Mouse (Mus musculus): ENCODE measurements around the gene Xpc.

GRCm38 (mm10) chr6:91558565-91558964 lies 42.9 kb upstream of the Xpc start:
- no peak for TF ChIP-seq ZC3H11A (IDR thresholded peaks at IDR 0.05; ENCODE audit: low read depth, low read length)
- TF ChIP-seq TBP (IDR thresholded peaks at IDR 0.05; ENCODE audit: low read depth, low read length): no peak
- no peak for TF ChIP-seq ETS1 (IDR thresholded peaks at IDR 0.05; ENCODE audit: low read depth, low read length)
- no peak for TF ChIP-seq MXI1 (IDR thresholded peaks at IDR 0.05; ENCODE audit: low read depth, low read length)
- no peak for TF ChIP-seq SMC3 (IDR thresholded peaks at IDR 0.05; ENCODE audit: low read depth, low read length)
- no peak for TF ChIP-seq ZNF384 (IDR thresholded peaks at IDR 0.05; ENCODE audit: low read depth, low read length)
- no peak for TF ChIP-seq ZMIZ1 (IDR thresholded peaks at IDR 0.05; ENCODE audit: low read depth, low read length)
- no peak for TF ChIP-seq MAZ (IDR thresholded peaks at IDR 0.05; ENCODE audit: low read depth, low read length)
- no peak for TF ChIP-seq MAFK (IDR thresholded peaks at IDR 0.05; ENCODE audit: borderline replicate concordance, low read depth, low read length)
- TF ChIP-seq EP300 (IDR thresholded peaks at IDR 0.05; ENCODE audit: low read depth in 1 of 2, low read length in 2 of 2): no peak
